Mouse (Mus musculus): ENCODE data around the gene Gm17581. TPM values are rescaled to one million over a fixed set of nuclear protein-coding genes. Genes with fewer than 3 reads are reported as not detected.

Gm17581 gene
- polyA plus RNA-seq, 1 experiment from 2014 or later: not detected

Other genes starting within 250 kb of the Gm17581 start
- gene Acss2, start 217.9 kb downstream of the Gm17581 start, polyA plus RNA-seq (2015; fragmentation: Nextera tagmentation; extraction: Ambion mirVana): 27.5 and 28.0 TPM in 2 replicates
- gene Ggt7, start 217.6 kb downstream of the Gm17581 start, polyA plus RNA-seq (2015; fragmentation: Nextera tagmentation; extraction: Ambion mirVana): 62.3 and 65.0 TPM in 2 replicates
- gene Gss, start 143.1 kb downstream of the Gm17581 start, polyA plus RNA-seq (2015; fragmentation: Nextera tagmentation; extraction: Ambion mirVana): 15.8 and 16.0 TPM in 2 replicates
- 0.97 and 1.1 TPM in 2 replicates for gene Myh7b, start 124.7 kb downstream of the Gm17581 start, polyA plus RNA-seq (2015; fragmentation: Nextera tagmentation; extraction: Ambion mirVana)
- 157 and 169 TPM in 2 replicates for gene Trpc4ap, start 43.5 kb downstream of the Gm17581 start, polyA plus RNA-seq (2015; fragmentation: Nextera tagmentation; extraction: Ambion mirVana)
- gene Edem2, start 6.4 kb downstream of the Gm17581 start, polyA plus RNA-seq (2015; fragmentation: Nextera tagmentation; extraction: Ambion mirVana): 44.5 and 46.1 TPM in 2 replicates
- gene Procr, start 15.3 kb upstream of the Gm17581 start, polyA plus RNA-seq (2015; fragmentation: Nextera tagmentation; extraction: Ambion mirVana): 2.4 and 2.5 TPM in 2 replicates
- gene Mmp24, start 39.5 kb upstream of the Gm17581 start, polyA plus RNA-seq (2015; fragmentation: Nextera tagmentation; extraction: Ambion mirVana): 9.1 and 9.4 TPM in 2 replicates
- gene BC029722, start 83.6 kb upstream of the Gm17581 start, polyA plus RNA-seq (2015; fragmentation: Nextera tagmentation; extraction: Ambion mirVana): 24.3 and 25.2 TPM in 2 replicates
- gene Eif6, start 91.1 kb upstream of the Gm17581 start, polyA plus RNA-seq (2015; fragmentation: Nextera tagmentation; extraction: Ambion mirVana): 157 and 161 TPM in 2 replicates
- gene Fam83c, start 99.0 kb upstream of the Gm17581 start, polyA plus RNA-seq (2015; fragmentation: Nextera tagmentation; extraction: Ambion mirVana): 0.58 and 0.66 TPM in 2 replicates
- gene Uqcc1, start 194.4 kb upstream of the Gm17581 start, polyA plus RNA-seq (2015; fragmentation: Nextera tagmentation; extraction: Ambion mirVana): 55.7 and 64.9 TPM in 2 replicates
- gene Gm15557, start 204.9 kb upstream of the Gm17581 start, polyA plus RNA-seq (2015; fragmentation: Nextera tagmentation; extraction: Ambion mirVana): not detected in 2 replicates
- 0.71 and 1.1 TPM in 2 replicates for gene Gdf5, start 209.5 kb upstream of the Gm17581 start, polyA plus RNA-seq (2015; fragmentation: Nextera tagmentation; extraction: Ambion mirVana)
- gene Cep250, start 220.6 kb upstream of the Gm17581 start, polyA plus RNA-seq (2015; fragmentation: Nextera tagmentation; extraction: Ambion mirVana): 17.3 and 21.2 TPM in 2 replicates